Mouse (Mus musculus) limb, embryonic 10.5 days (tissue): ENCODE data around the gene Myo1d. TPM values are rescaled to one million over a fixed set of nuclear protein-coding genes. Genes with fewer than 3 reads are reported as not detected.

ENCODE experiments used
- DNase-seq: peaks from one replicate; pipeline ENCODE4 v3.0.0-alpha.2; 2017; ENCODE audit warnings: low spot score
- H3K27ac ChIP-seq: fragments of 300-500 bp; sonication (generic); 2 replicates; pipeline ENCODE4 v1.5.1; 2016; ENCODE audit warnings: mild to moderate bottlenecking
- H3K27me3 ChIP-seq: fragments of 300-500 bp; sonication (generic); 2 replicates; pipeline ENCODE4 v1.6.1; 2016; ENCODE audit warnings: low read depth, mild to moderate bottlenecking; ENCODE audit not compliant: poor library complexity, severe bottlenecking
- H3K36me3 ChIP-seq: fragments of 300-500 bp; sonication (generic); 2 replicates; pipeline ENCODE4 v1.6.1; 2016; ENCODE audit warnings: mild to moderate bottlenecking, moderate library complexity
- H3K4me1 ChIP-seq: fragments of 300-500 bp; sonication (generic); 2 replicates; pipeline ENCODE4 v1.6.1; 2016
- H3K4me3 ChIP-seq: fragments of 300-500 bp; sonication (generic); 2 replicates; pipeline ENCODE4 v1.5.1; 2016; ENCODE audit warnings: mild to moderate bottlenecking, moderate library complexity
- H3K9me3 ChIP-seq: fragments of 300-500 bp; sonication (generic); replicated peaks from 2 replicates; pipeline ENCODE4 v1.6.1; 2016; ENCODE audit warnings: mild to moderate bottlenecking
- WGBS: fragments of 180-500 bp; shearing (Covaris S2); methylation state at CpG from one replicate; pipeline ENCODE4 v1.1.7; 2016; 5-methylcytosine and 5-hydroxymethylcytosine counted together
- polyA plus RNA-seq: library from polyadenylated mRNA; unstranded; fragments of >200 nt; fragmentation: Nextera tagmentation; extraction: Ambion mirVana; gene quantifications from 2 replicates; pipeline ENCODE4 v1.2.1, GENCODE M21; 2016

The Myo1d gene
- polyA plus RNA-seq, 1 experiment from 2014 or later, result 4.6 TPM

DNA sequence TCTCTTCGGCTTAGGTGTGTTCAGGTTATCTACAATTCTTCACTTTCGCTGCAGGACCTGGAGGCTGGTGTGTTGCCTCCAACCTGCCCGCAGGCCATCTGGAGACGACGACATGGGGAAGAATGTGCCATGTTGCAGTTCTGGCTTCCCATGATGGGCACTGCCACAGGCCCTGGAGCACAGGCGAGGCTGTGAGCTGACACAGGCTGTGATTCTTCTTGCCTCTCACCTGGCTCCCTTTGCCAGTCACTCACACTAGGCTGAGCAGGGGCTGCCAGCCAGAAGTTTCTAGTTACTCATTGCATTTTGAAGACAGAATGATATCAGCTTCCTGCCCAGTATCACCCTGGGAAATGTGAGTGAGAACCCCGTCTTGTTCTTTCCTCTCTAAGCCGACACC lies 250.7 kb downstream of the Myo1d start:
- 87% methylated on average over 8 of the region's 8 CpGs for WGBS
- H3K4me3 ChIP-seq, result no peak overlapping the region
- no peaks in the 10 kb centered on the region for H3K36me3 ChIP-seq
- no peak for DNase-seq
- H3K4me1 ChIP-seq, result no peaks in the 10 kb centered on the region
- H3K27ac ChIP-seq, result no peak overlapping the region
- no peaks in the 10 kb centered on the region for H3K9me3 ChIP-seq
- no peaks in the 10 kb centered on the region for H3K27me3 ChIP-seq

DNA sequence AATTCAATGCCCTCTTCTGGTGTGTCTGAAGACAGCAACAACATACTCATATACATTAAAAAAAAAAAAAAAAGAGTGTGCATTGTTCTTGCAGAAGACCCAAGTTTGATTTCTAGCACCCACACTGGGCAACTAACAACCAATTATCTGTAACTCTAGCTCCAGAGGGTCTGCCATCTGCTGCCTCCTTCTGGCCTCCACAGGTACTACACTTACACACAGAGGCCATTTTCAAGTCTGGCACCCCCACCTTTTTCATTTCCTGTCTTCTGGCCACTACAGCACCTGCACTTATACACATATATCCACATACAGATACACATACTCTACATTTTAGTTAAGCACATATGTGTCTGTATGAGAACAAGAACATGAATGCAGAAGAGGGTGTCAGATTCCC lies 252.1 kb downstream of the Myo1d start:
- H3K27ac ChIP-seq, result no peak overlapping the region
- no peak overlapping the region for H3K4me3 ChIP-seq
- no peaks in the 10 kb centered on the region for H3K9me3 ChIP-seq
- H3K4me1 ChIP-seq, result no peaks in the 10 kb centered on the region
- H3K27me3 ChIP-seq, result no peaks in the 10 kb centered on the region
- no peaks in the 10 kb centered on the region for H3K36me3 ChIP-seq
- DNase-seq, result no peak

DNA sequence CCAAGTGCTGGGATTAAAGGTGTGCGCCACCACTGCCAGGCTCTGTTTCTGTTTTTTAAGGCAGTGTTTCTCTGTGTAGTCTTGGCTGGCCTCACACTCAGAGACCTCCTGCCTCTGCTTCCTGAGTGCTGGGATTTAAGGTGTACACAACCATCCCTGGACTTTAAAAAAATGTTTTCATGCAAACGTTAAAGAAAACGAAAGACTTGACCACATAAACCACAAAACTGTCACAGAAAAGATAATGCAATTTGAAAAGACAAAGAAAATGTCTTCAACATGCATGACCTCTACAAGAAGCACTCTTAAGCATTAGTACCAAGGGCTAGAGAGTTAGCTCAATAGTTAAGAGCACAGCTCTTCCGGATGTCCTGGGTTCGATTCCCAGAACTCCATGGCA lies 255.6 kb downstream of the Myo1d start:
- H3K9me3 ChIP-seq, result no peaks in the 10 kb centered on the region
- H3K4me3 ChIP-seq, result no peak overlapping the region
- WGBS, result 97% methylated on average over 5 of the region's 5 CpGs
- DNase-seq, result no peak
- H3K4me1 ChIP-seq, result no peaks in the 10 kb centered on the region
- no peak overlapping the region for H3K27ac ChIP-seq
- H3K36me3 ChIP-seq, result no peaks in the 10 kb centered on the region
- no peaks in the 10 kb centered on the region for H3K27me3 ChIP-seq

DNA sequence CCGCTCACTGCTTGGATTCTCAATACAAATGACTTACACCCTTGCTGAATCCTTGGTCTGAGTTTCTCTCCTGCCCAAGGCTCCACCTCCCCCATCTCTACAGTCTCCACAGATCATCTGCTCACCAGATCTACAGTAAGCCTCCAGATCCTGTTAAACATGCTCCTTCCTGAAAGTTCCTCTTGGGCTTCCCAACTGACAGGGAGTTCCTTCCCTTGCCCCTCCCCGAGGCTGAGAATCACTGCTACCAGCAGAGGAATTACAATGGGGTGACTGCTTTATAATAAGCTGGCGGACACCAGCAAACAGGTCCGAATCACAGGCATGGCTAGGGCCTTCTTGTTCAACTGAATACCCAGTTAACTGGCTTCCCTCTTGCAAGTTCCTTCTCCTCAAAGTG lies 256.4 kb downstream of the Myo1d start:
- Histone ChIP-seq H3K4me3 (no peak overlapping the region), H3K27ac (no peak overlapping the region), H3K36me3 (no peaks in the 10 kb centered on the region), H3K9me3 (no peaks in the 10 kb centered on the region), H3K4me1 (peaks cover 7% of the 10 kb centered on the region), H3K27me3 (no peaks in the 10 kb centered on the region)
- no peak for DNase-seq
- 74% methylated on average over 4 of the region's 4 CpGs for WGBS

DNA sequence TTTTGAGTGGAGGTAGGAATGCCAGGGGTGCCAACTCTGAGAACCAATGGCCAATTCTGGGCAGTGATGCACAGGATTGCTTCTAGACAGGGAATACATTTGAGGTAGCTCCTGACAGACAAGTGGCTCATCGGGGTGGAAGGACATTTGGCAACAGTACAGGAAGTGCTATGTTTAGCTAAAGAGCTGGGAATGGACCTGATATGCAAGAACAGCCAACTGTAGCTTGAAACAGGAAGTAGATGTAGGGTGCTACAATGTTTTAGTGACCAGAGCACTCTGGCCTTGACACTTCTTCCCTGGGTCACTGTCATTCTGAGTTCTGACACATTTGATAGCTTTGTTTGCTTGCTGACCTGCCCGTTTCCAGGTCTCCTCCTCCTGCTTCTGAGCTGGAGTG lies 257.0 kb downstream of the Myo1d start:
- Histone ChIP-seq H3K27ac (no peak overlapping the region), H3K27me3 (no peaks in the 10 kb centered on the region), H3K9me3 (no peaks in the 10 kb centered on the region), H3K4me1 (peaks cover 11% of the 10 kb centered on the region), H3K36me3 (no peaks in the 10 kb centered on the region), H3K4me3 (no peak overlapping the region)
- no peak for DNase-seq
- WGBS, result 73% methylated on average over 2 of the region's 2 CpGs

DNA sequence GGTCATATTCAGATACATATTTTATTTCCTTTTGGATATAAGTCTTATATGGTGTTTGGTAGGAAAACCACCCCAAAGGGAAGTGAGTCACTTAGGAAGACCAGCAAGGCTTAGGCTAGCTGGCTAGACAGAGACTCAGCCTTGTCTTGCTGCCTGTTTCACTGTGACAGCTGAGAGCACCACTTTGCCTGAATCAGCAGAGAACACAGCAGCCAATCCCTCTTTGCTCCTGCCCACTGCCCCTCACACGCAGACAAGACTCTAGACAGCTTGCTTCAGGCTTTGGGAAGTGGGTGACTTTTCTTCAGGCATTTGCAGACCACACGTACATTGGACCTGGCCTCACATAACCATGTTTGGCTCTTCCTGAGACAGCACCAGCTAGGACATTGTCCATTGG lies 258.7 kb downstream of the Myo1d start:
- Histone ChIP-seq H3K4me3 (no peak overlapping the region), H3K4me1 (peaks cover 11% of the 10 kb centered on the region), H3K27me3 (no peaks in the 10 kb centered on the region), H3K27ac (no peak overlapping the region), H3K9me3 (no peaks in the 10 kb centered on the region), H3K36me3 (no peaks in the 10 kb centered on the region)
- 73% methylated on average over 2 of the region's 2 CpGs for WGBS
- DNase-seq, result no peak

DNA sequence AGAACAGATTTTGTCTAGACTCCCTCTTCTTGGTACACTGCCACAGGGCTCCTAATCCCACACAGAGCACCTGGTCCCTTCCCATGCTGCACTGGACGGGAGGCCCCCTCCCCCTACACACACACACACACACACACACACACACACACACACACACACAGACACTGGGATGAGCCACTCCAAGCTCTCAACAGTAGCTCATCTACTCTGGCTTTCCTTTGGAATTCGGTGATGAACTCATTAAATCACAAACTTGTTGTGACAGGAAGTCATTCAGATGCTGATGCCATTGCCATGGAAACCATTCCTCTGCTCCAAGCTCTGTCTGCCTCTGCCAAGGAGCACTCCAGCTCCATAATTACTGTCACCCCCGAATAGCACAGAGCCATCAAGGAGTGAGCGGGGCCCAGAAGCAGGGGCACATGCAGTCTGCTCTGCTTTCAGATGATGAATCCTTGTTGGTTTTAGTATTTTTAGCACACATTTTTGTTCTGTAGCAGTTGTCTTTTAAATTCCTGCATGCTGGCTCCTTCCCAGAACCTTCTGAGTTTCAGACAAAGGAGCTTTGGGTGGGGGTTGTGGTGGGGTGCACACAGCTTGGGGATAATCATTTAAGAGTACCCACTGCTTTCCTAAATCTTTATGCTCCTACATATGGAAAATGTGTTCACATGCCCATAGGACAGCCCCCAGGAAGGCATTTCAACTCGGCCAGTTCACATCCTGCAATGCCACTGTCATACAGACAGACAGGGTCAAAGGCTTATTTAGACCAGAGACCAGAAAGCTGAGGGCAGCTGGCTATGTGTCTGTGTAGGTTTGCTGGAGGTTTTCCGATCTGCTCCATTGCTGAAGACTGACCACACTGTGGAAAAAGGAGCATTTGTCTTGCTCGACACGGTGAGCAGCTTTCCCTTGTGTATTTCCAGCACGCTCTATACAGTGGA lies 261.1 kb downstream of the Myo1d start:
- no peaks in the 10 kb centered on the region for H3K9me3 ChIP-seq
- H3K27me3 ChIP-seq, result no peaks in the 10 kb centered on the region
- no peak for DNase-seq
- H3K4me1 ChIP-seq, result peaks cover 21% of the 10 kb centered on the region
- H3K36me3 ChIP-seq, result no peaks in the 10 kb centered on the region
- no peak overlapping the region for H3K4me3 ChIP-seq
- H3K27ac ChIP-seq, result no peak overlapping the region
- 56% methylated on average over 9 of the region's 9 CpGs for WGBS

DNA sequence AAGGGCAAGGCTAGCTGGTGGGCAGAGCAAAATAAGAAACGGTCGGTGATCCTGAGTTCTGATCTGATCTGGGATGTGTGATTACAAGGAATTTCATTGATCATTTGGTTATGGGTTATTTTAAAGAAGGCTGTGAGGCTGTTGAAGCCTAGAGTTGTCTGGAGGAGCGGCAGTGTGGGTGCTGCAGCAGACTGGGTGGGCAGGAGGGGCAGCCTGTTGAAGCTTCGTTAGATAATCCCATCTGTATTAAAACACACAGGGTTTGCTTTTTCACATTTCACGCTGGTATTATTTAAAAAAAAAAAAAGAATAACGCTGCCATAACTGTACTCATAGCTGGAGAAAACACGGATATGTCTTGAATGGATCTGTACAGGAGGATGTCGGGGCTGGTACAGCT lies 263.9 kb downstream of the Myo1d start:
- 86% methylated on average over 8 of the region's 8 CpGs for WGBS
- H3K36me3 ChIP-seq, result no peaks in the 10 kb centered on the region

DNA sequence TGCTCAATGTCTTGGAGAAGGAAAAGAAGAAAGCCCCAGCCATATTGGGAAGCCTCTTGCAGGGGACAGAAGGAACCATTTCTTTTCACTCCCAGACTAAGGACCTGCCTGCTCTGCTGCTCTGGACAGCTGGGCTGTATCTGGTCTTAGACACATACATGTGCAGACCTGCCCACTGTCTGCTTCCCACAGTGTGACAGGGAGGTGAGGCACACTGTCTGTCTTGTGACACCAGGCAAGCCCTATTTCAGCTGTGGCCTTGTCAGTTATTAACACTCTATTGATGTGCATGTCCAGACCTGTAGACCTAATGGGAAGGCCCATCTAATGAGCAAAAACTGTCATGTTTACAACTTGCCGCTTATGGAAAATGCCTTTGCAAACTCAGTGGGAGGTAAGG lies 264.5 kb downstream of the Myo1d start:
- H3K4me1 ChIP-seq, result peaks cover 21% of the 10 kb centered on the region
- no peaks in the 10 kb centered on the region for H3K27me3 ChIP-seq
- no peak for DNase-seq
- no peak overlapping the region for H3K27ac ChIP-seq
- H3K9me3 ChIP-seq, result no peaks in the 10 kb centered on the region
- no peaks in the 10 kb centered on the region for H3K36me3 ChIP-seq
- no peak overlapping the region for H3K4me3 ChIP-seq
- 55% methylated on average over 1 of the region's 1 CpGs for WGBS

More for the DNA sequence above, 263.9 kb downstream of the Myo1d start:
- Histone ChIP-seq H3K27me3 (no peaks in the 10 kb centered on the region), H3K4me1 (peaks cover 21% of the 10 kb centered on the region), H3K9me3 (no peaks in the 10 kb centered on the region), H3K27ac (no peak overlapping the region), H3K4me3 (no peak overlapping the region)
- DNase-seq, result no peak

DNA sequence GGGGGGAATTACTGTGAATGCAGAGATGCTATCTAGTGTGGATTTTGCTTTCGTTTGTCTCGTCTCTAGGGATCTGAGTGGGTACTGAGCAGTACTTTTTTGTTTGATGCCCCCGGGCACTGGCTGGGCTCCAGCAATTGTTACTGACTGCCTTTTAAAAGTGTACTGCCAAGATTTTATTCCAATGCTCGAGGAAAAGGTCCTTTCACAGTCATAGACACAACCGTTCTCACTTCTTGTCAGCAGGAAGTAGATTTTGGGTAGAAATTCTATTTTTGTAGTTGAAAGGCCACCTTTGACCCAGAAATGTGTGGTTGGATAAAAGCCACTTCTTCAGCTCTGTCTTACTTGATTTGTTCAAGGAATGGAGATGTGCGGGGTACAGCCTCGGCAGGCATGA lies 266.0 kb downstream of the Myo1d start:
- H3K36me3 ChIP-seq, result no peaks in the 10 kb centered on the region
- H3K27me3 ChIP-seq, result no peaks in the 10 kb centered on the region
- no peak for DNase-seq
- H3K4me3 ChIP-seq, result no peak overlapping the region
- H3K9me3 ChIP-seq, result no peaks in the 10 kb centered on the region
- 87% methylated on average over 7 of the region's 7 CpGs for WGBS
- no peak overlapping the region for H3K27ac ChIP-seq
- peaks cover 25% of the 10 kb centered on the region for H3K4me1 ChIP-seq

DNA sequence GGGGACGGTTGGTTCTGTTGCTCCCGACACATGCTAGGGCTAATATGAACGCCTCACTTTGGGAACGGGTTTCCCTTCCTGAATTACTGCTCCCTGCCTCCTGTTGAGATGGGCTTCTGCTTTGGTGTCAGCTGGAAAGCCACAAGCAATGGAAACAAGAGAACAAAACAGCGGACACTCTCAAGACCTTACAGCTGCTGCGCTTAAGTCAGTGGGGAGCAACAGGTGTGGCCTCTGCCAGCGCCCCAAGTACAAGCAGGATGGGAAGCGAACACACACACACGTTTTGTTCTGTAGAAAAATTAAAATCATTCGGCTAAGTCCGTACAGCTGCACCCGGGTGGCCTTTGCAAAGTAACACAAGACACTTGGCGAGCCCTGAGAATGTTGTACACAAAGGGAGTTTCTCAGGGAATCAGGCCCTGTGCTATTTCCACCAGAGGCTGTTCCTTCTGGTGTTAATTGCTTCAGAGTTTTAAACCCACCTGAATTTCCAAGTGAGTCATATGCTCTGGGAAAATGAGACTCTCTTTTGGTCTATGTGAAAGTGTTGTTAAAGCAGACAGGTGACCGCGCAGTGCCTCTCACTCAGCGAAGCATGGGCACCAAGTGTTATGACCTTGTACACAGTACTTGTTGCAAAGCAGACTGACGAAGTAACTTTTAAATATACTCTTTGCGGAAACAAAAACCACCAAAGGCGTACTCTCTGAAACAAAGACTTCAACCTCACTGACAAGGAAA lies 267.3 kb downstream of the Myo1d start:
- no peaks in the 10 kb centered on the region for H3K9me3 ChIP-seq
- no peak overlapping the region for H3K27ac ChIP-seq
- H3K4me3 ChIP-seq, result no peak overlapping the region
- peaks cover 26% of the 10 kb centered on the region for H3K4me1 ChIP-seq
- no peaks in the 10 kb centered on the region for H3K36me3 ChIP-seq
- no peaks in the 10 kb centered on the region for H3K27me3 ChIP-seq
- DNase-seq, result no peak
- 85% methylated on average over 19 of the region's 19 CpGs for WGBS

DNA sequence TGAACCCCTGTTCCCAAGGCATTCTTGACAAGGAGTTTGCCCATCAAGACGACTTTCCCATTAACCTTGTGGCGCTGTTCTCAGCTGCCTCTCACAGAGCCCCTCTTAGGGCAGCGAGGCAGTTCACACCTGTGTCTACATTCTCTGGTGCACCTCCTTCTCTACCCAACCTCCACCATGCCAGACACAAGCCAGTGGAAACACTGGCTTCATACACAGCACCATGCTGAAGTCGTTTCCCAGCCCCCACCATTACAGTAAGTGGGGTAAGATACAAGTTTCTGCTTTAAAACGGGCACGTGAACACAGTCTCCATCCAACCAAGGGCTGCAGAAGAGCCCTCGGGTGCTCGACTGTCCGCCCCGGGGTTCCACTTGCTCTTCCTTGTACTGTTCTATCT lies 269.7 kb downstream of the Myo1d start:
- 85% methylated on average over 10 of the region's 10 CpGs for WGBS
- no peak for DNase-seq
- Histone ChIP-seq H3K4me1 (peaks cover 24% of the 10 kb centered on the region), H3K36me3 (no peaks in the 10 kb centered on the region), H3K27me3 (no peaks in the 10 kb centered on the region), H3K9me3 (no peaks in the 10 kb centered on the region), H3K4me3 (no peak overlapping the region), H3K27ac (no peak overlapping the region)

DNA sequence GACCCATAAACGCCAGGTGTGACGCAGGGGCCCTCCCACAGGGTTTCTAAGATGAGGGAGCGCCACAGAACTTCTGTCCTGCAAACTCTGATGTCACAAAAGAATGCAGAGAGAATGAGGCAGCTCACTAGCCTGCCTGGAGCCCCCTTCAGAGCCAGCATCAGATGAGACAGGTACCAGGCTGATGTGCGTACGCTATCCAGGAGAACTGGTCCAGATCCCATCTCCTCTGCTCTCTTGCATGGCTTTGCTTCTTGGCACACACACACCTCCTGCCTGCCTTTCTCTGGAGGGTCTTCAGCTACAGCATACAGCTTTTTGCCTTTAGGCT lies 270.7 kb downstream of the Myo1d start:
- H3K27me3 ChIP-seq, result no peaks in the 10 kb centered on the region
- WGBS, result 77% methylated on average over 5 of the region's 5 CpGs
- peaks cover 30% of the 10 kb centered on the region for H3K4me1 ChIP-seq
- no peak for DNase-seq
- peak overlapping the region; percentile 14; the same call in 1 of the 2 replicates for H3K27ac ChIP-seq
- no peak overlapping the region for H3K4me3 ChIP-seq
- no peaks in the 10 kb centered on the region for H3K9me3 ChIP-seq
- no peaks in the 10 kb centered on the region for H3K36me3 ChIP-seq
